19 mouse cellular contexts compared by ENCODE assay signal in the genomic region with DNA sequence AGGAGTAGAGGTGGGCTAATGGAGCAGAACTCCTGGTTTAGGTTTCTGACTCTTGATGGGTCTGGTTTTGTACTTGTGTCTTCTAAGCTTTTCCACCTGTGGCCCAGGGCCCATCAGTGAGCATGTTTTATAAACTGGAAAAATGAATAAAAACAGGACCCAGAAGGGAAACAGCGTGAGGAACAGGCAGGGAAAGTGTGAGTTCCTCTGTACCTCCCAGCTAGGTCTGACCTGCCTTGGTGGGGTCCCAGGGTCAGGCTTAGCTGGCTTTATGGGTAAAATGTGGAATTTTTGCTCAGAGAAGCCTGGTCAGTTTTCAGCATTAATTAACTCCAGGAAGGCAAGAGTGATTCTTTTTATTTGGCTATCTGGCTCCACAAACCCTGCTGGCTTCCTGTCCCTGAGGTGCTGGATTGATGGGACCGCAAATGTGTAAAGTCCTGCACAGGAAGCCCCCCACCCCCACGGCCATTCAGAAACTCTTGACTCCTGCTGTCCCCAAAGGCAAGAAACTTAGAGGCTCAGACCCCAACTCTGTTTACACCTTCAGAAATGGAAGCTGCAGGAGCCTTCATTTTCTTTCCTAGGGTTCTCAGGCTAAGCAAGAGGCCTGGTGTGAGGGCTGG.
DNase-seq lines count a peak whose midpoint lies in the region; ATAC-seq lines count a peak whose summit lies in the region.
"Had no signal": no experiment of that assay in that cellular context is flagged by ENCODE, and none has a peak within 500 bp of the region (broad histone marks: within the 10 kb centered on the region; RNA-seq: fewer than 3 reads in every experiment).

No protein-coding gene starts in this region.

- DNase-seq in midbrain, embryonic 11.5 days (ENCODE audit: low spot score, missing footprints): peak; percentile 51
- DNase-seq in midbrain, embryonic 14.5 days: no peak
- no peak for DNase-seq in embryonic facial prominence, embryonic 10.5 days (ENCODE audit: low spot score)
- peak; percentile 45 for DNase-seq in limb, embryonic 11.5 days (ENCODE audit: low spot score)
- no peak for DNase-seq in right cerebral cortex, postnatal 10 days (ENCODE audit: low spot score in 2 of 2)
- no peak for DNase-seq in cerebellum, postnatal 25 days
- DNase-seq in left cerebral cortex, postnatal 10 days (ENCODE audit: extremely low spot score in 1 of 2, low spot score in 2 of 2): no peak
- DNase-seq: adrenal gland, adult 2 months; adrenal gland, postnatal 36 days; cerebellum, adult 2 months; cerebellum, postnatal 10 days; gastrocnemius, postnatal 14 days; heart, adult 2 months had no signal

- 79% methylated on average over 3 of the region's 3 CpGs for WGBS in midbrain, embryonic 11.5 days
- 80% methylated on average over 3 of the region's 3 CpGs for WGBS in midbrain, embryonic 14.5 days
- 31% methylated on average over 3 of the region's 3 CpGs for WGBS in embryonic facial prominence, embryonic 10.5 days
- 4% methylated on average over 3 of the region's 3 CpGs for WGBS in limb, embryonic 11.5 days

- ATAC-seq in midbrain, embryonic 11.5 days (ENCODE audit: low FRiP score): no peak
- no peak for ATAC-seq in midbrain, embryonic 14.5 days (ENCODE audit: low FRiP score, low TSS enrichment)
- ATAC-seq in limb, embryonic 11.5 days (ENCODE audit: insufficient number of reproducible peaks, low FRiP score, low TSS enrichment, low read depth): peak; percentile 45
- ATAC-seq: forebrain, embryonic 16.5 days; hindbrain, embryonic 16.5 days had no signal

- no peaks in the 10 kb centered on the region for H3K36me3 ChIP-seq in midbrain, embryonic 11.5 days (ENCODE audit: control insufficient read depth, insufficient read depth, low read length)
- H3K36me3 ChIP-seq in midbrain, embryonic 14.5 days (ENCODE audit: control insufficient read depth, insufficient read depth, low read length): no peaks in the 10 kb centered on the region
- H3K36me3 ChIP-seq in embryonic facial prominence, embryonic 10.5 days (replicated peaks): no peaks in the 10 kb centered on the region
- no peaks in the 10 kb centered on the region for H3K36me3 ChIP-seq in limb, embryonic 11.5 days (ENCODE audit: control insufficient read depth, insufficient read depth, low read length)
- H3K36me3 ChIP-seq: embryonic facial prominence, embryonic 13.5 days; forebrain, embryonic 12.5 days; heart, embryonic 15.5 days had no signal

- no peaks in the 10 kb centered on the region for H3K4me1 ChIP-seq in midbrain, embryonic 11.5 days (ENCODE audit: control insufficient read depth, insufficient read depth, low read length)
- H3K4me1 ChIP-seq in midbrain, embryonic 14.5 days (ENCODE audit: control insufficient read depth, insufficient read depth, low read length): no peaks in the 10 kb centered on the region
- H3K4me1 ChIP-seq in embryonic facial prominence, embryonic 10.5 days: peaks cover 24% of the 10 kb centered on the region
- H3K4me1 ChIP-seq in limb, embryonic 11.5 days (ENCODE audit: control insufficient read depth, insufficient read depth, low read length): peaks cover 10% of the 10 kb centered on the region

- intact Hi-C loops in left cerebral cortex, postnatal 10 days (cut with DNase I): no loop called here

- no peak overlapping the region for H3K4me2 ChIP-seq in midbrain, embryonic 11.5 days
- H3K4me2 ChIP-seq in midbrain, embryonic 14.5 days (ENCODE audit: low read length): no peak overlapping the region
- no peak overlapping the region for H3K4me2 ChIP-seq in limb, embryonic 11.5 days (ENCODE audit: low read depth, severe bottlenecking)
- H3K4me2 ChIP-seq: embryonic facial prominence, embryonic 13.5 days; forebrain, embryonic 12.5 days; heart, embryonic 11.5 days; heart, embryonic 15.5 days had no signal

- no peaks in the 10 kb centered on the region for H3K27me3 ChIP-seq in midbrain, embryonic 11.5 days (ENCODE audit: control insufficient read depth, insufficient read depth, low read length)
- no peaks in the 10 kb centered on the region for H3K27me3 ChIP-seq in midbrain, embryonic 14.5 days (ENCODE audit: control insufficient read depth, insufficient read depth, low read length)
- no peaks in the 10 kb centered on the region for H3K27me3 ChIP-seq in embryonic facial prominence, embryonic 10.5 days (replicated peaks; ENCODE audit: low read depth, poor library complexity, severe bottlenecking)
- no peaks in the 10 kb centered on the region for H3K27me3 ChIP-seq in limb, embryonic 11.5 days (ENCODE audit: control insufficient read depth, insufficient read depth, low read length)
- H3K27me3 ChIP-seq: embryonic facial prominence, embryonic 13.5 days; forebrain, embryonic 12.5 days; heart, embryonic 15.5 days had no signal

- no peak overlapping the region for H3K4me3 ChIP-seq in midbrain, embryonic 11.5 days (ENCODE audit: low read depth, low read length)
- H3K4me3 ChIP-seq in midbrain, embryonic 14.5 days (replicated peaks; ENCODE audit: low read depth, low read length): no peak overlapping the region
- H3K4me3 ChIP-seq in embryonic facial prominence, embryonic 10.5 days: no peak overlapping the region
- H3K4me3 ChIP-seq in limb, embryonic 11.5 days (ENCODE audit: low read depth, low read length): no peak overlapping the region
- H3K4me3 ChIP-seq: embryonic facial prominence, embryonic 13.5 days; forebrain, embryonic 12.5 days; heart, adult 2 months; heart, embryonic 15.5 days had no signal

- H3K9me3 ChIP-seq in midbrain, embryonic 11.5 days (ENCODE audit: control insufficient read depth, low read length): no peaks in the 10 kb centered on the region
- no peaks in the 10 kb centered on the region for H3K9me3 ChIP-seq in midbrain, embryonic 14.5 days (ENCODE audit: control insufficient read depth, low read length)
- H3K9me3 ChIP-seq in embryonic facial prominence, embryonic 10.5 days: no peaks in the 10 kb centered on the region
- H3K9me3 ChIP-seq in limb, embryonic 11.5 days (ENCODE audit: control insufficient read depth, low read length): no peaks in the 10 kb centered on the region
- H3K9me3 ChIP-seq: embryonic facial prominence, embryonic 13.5 days; forebrain, embryonic 12.5 days; heart, embryonic 15.5 days had no signal

- no peak overlapping the region for H3K27ac ChIP-seq in midbrain, embryonic 11.5 days (ENCODE audit: low read depth, low read length)
- H3K27ac ChIP-seq in midbrain, embryonic 14.5 days (replicated peaks; ENCODE audit: low read depth, low read length): no peak overlapping the region
- H3K27ac ChIP-seq in embryonic facial prominence, embryonic 10.5 days (replicated peaks): peak overlapping the region; percentile 41; the same call in 1 of the 2 replicates
- H3K27ac ChIP-seq in limb, embryonic 11.5 days (replicated peaks; ENCODE audit: low read depth, low read length): peak overlapping the region; percentile 58; the same call in 1 of the 2 replicates
- H3K27ac ChIP-seq: embryonic facial prominence, embryonic 13.5 days; forebrain, embryonic 12.5 days; heart, adult 2 months; heart, embryonic 15.5 days had no signal

- H3K9ac ChIP-seq in midbrain, embryonic 11.5 days (ENCODE audit: low read length): no peak overlapping the region
- H3K9ac ChIP-seq in midbrain, embryonic 14.5 days (replicated peaks; ENCODE audit: low read length): no peak overlapping the region
- no peak overlapping the region for H3K9ac ChIP-seq in limb, embryonic 11.5 days (ENCODE audit: low read length)
- H3K9ac ChIP-seq: embryonic facial prominence, embryonic 13.5 days; forebrain, embryonic 12.5 days; heart, embryonic 15.5 days had no signal

Comparison
In these comparisons a context has a peak if more than half of its experiments do, and no peak if none do; other contexts are left out.
1. DNase-seq: peak in midbrain, embryonic 11.5 days (single experiment) and limb, embryonic 11.5 days (single experiment); none in midbrain, embryonic 14.5 days (single experiment), embryonic facial prominence, embryonic 10.5 days (single experiment), right cerebral cortex, postnatal 10 days (0 of 2), cerebellum, postnatal 25 days (0 of 2) and left cerebral cortex, postnatal 10 days (0 of 2).
2. H3K27ac ChIP-seq: peak in embryonic facial prominence, embryonic 10.5 days (single experiment) and limb, embryonic 11.5 days (single experiment); none in midbrain, embryonic 11.5 days (single experiment) and midbrain, embryonic 14.5 days (single experiment).